Mouse (Mus musculus) kidney, adult 2 months (tissue): ENCODE data around the gene Atf7ip. TPM values are rescaled to one million over a fixed set of nuclear protein-coding genes. Genes with fewer than 3 reads are reported as not detected.

Experiments used
- DNase-seq: peaks from one replicate; pipeline ENCODE4 v3.0.0; 2021
- H3K27ac ChIP-seq: fragments of 200-500 bp; 2 replicates; pipeline ENCODE4 v1.5.1; 2012; ENCODE audit warnings: low read depth, low read length, control low read depth, inconsistent platforms; ENCODE audit not compliant: insufficient read depth
- H3K27me3 ChIP-seq: fragments of 200-500 bp; replicated peaks from 2 replicates; pipeline ENCODE4 v1.6.1; 2012; ENCODE audit warnings: mild to moderate bottlenecking, moderate library complexity, low read length, inconsistent platforms; ENCODE audit not compliant: control insufficient read depth, insufficient read depth
- H3K36me3 ChIP-seq: fragments of 200-500 bp; 2 replicates; pipeline ENCODE4 v1.6.1; 2012; ENCODE audit warnings: mild to moderate bottlenecking, moderate library complexity, low read length, inconsistent platforms; ENCODE audit not compliant: control insufficient read depth, insufficient read depth
- H3K4me1 ChIP-seq: fragments of 200-500 bp; 2 replicates; pipeline ENCODE4 v1.6.1; 2011; ENCODE audit warnings: low read length; ENCODE audit not compliant: control insufficient read depth, insufficient read depth
- H3K4me3 ChIP-seq: fragments of 200-500 bp; 2 replicates; pipeline ENCODE4 v1.5.1; 2011; ENCODE audit warnings: mild to moderate bottlenecking, low read depth, low read length, control low read depth; ENCODE audit not compliant: insufficient read depth
- CTCF ChIP-seq: fragments of 200-500 bp; conservative IDR thresholded peaks from 2 replicates; pipeline ENCODE4 v1.5.1; 2011; ENCODE audit warnings: low read depth, mild to moderate bottlenecking, control low read depth, low read length, moderate library complexity, mixed read lengths; ENCODE audit not compliant: insufficient read depth, insufficient read length
- POLR2A ChIP-seq: fragments of 200-500 bp; IDR thresholded peaks from one replicate; pipeline ENCODE4 v1.6.1; 2011; ENCODE audit warnings: low read depth, low read length, control low read depth
- WGBS: fragments of 180-500 bp; shearing (Covaris S2); methylation state at CpG from one replicate; pipeline ENCODE4 v1.1.7; 2018; 5-methylcytosine and 5-hydroxymethylcytosine counted together
- polyA plus RNA-seq: library from polyadenylated mRNA; depleted of rRNA; stranded (reverse); fragments of >200 nt; gene quantifications from 2 replicates; pipeline ENCODE4 v1.2.3, GENCODE M21; 2012

Atf7ip gene
- polyA plus RNA-seq, 1 experiment, result 13.9 TPM

DNA sequence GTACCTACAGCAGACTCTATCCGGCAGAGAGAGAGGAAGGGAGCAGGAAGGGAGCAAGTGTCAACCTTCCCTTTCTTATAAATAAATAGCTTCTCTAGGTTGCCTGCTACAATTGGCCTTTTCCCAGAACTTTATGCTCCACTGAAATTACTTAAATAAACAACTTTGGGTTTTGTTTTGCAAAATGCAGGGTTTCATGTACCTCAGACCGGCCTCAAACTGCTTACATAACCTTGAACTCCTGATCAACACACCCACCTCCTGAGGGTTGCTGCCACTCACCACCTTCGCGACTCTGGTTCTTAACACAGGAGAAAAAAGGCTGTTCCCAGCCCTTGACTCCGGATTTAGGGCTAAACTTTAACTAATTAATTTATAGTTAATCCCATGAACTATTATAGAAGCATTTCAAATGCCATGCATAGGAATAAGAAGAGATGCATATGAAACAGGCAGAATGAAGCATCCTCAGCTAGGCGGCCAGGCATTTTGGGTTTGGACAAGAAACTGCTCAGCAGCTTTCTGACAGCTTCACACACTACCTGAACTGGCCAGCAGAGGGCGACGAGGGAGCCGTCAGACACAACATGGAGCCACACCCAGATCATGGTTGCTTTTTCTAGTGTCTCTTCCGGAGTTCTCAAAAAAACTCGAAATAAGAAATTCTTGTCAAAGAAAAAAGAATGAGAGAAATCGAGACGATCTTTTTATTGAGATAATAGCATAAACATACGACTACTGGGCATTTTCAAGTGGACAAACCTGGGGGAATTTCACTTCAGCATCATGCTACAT, 38.8 kb upstream of the Atf7ip start:
- Histone ChIP-seq H3K27me3 (no peaks in the 10 kb centered on the region), H3K4me3 (no peak overlapping the region), H3K4me1 (peaks cover 36% of the 10 kb centered on the region), H3K27ac (peak overlapping the region; percentile 86), H3K36me3 (no peaks in the 10 kb centered on the region)
- no peak for TF ChIP-seq POLR2A
- TF ChIP-seq CTCF, result peak; percentile 82
- WGBS, result 33% methylated on average over 14 of the region's 14 CpGs
- DNase-seq, result peak; percentile 89

- TF ChIP-seq CTCF (no peak), POLR2A (no peak)
- no peaks in the 10 kb centered on the region for H3K27me3 ChIP-seq
- WGBS, result 53% methylated on average over 5 of the region's 5 CpGs
- H3K27ac ChIP-seq, result peak overlapping the region; percentile 86
- DNase-seq, result peak; percentile 22
- H3K36me3 ChIP-seq, result no peaks in the 10 kb centered on the region
- no peak overlapping the region for H3K4me3 ChIP-seq
- H3K4me1 ChIP-seq, result peaks cover 36% of the 10 kb centered on the region
Measured at GRCm38 (mm10) chr6:136467837-136468236, 38.1 kb upstream of the Atf7ip start.

DNA sequence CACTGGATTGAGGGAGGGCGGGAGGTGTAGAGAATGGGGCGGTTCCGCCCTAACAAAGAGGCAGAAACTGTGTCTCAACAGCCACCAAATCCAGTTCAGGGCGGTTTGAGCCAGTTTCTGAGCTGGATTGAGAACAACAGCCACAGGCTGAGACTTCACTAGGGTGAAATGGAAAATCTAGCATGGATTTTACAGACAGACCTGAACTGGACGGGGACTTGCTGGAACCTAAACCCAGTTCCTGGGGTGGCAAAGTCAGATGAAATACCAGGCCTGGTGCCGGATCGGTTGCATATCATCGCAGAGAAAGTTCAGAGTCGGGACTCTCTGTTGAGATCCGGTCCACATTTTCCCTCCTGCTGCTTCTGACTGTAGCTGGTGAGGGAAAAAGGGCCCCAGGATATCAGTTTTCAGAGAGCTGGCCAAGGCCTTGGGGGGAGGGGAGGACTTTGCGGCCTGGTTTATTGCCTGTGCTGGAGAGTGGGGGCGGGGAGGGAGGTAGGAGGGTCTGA, 37.5 kb upstream of the Atf7ip start:
- peaks cover 36% of the 10 kb centered on the region for H3K4me1 ChIP-seq
- no peaks in the 10 kb centered on the region for H3K27me3 ChIP-seq
- H3K36me3 ChIP-seq, result no peaks in the 10 kb centered on the region
- no peak for TF ChIP-seq POLR2A
- TF ChIP-seq CTCF, result no peak; the same call in 1 of the 2 replicates
- H3K27ac ChIP-seq, result peak overlapping the region; percentile 79
- no peak overlapping the region for H3K4me3 ChIP-seq
- 5% methylated on average over 12 of the region's 12 CpGs for WGBS
- peak; percentile 98 for DNase-seq

DNA sequence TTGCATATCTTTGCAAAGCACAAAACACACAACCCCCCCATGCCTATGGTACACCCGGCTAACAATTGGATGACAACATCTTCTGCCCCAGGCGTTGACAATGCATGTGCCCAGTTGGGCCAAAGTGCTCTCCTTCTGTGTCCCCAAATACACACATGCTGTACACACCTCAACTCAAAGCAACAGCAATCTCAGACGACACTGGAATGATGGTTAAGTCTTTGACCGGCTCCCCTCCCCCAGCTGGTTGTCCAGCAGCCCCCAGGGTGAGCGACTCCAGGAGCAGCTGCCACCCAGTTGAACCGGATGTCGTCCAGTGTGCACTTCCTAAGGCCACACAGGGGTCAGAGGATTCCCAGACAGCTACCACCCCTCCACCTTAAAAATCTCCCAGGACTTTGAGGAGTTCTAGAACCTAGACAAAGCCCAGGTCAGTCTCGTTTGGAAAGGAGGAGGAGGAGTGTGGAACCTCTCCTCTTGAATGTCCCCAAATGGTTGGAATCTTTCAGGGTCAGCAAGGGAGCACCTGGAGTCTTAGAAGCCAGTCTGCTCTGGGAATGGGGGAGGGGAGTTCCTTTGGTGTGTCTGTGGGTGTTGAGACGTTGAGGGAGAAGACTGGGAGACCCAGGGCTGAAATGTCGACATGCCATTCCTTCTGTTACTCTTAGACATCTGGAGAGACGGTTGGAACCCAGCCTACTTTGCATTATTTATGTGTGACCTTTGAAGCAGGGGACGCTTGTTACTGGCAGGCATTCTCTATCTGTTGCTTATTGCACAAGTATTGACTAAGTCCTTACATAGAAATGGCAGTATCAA, 36.8 kb upstream of the Atf7ip start:
- DNase-seq, result no peak
- no peak for TF ChIP-seq POLR2A
- TF ChIP-seq CTCF, result no peak
- Histone ChIP-seq H3K27ac (peak overlapping the region; percentile 79), H3K36me3 (no peaks in the 10 kb centered on the region), H3K4me3 (no peak overlapping the region), H3K27me3 (no peaks in the 10 kb centered on the region), H3K4me1 (peaks cover 35% of the 10 kb centered on the region)
- WGBS, result 31% methylated on average over 12 of the region's 12 CpGs

DNA sequence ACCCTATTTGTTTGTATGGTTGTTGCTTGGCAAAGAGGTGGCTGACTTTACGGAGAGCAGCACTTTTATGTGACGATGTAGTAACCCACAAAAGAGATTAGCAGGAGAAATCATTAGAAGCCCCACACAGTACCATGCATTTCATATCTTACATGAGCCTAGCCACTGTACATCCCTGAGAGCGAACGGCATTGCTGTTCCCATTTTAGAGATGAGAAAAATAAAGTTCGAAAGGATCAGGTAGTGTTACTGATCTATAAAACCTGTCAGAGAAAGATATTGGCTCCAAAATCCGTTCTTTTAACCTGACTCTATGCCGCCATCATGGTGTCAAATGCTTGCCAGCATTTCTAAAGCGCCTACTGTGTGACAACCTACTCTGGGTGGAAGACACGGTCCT, 36.2 kb upstream of the Atf7ip start:
- no peaks in the 10 kb centered on the region for H3K27me3 ChIP-seq
- H3K4me3 ChIP-seq, result no peak overlapping the region
- 83% methylated on average over 9 of the region's 9 CpGs for WGBS
- H3K27ac ChIP-seq, result peak overlapping the region; percentile 79
- H3K4me1 ChIP-seq, result peaks cover 29% of the 10 kb centered on the region
- TF ChIP-seq POLR2A (no peak), CTCF (no peak)
- DNase-seq, result no peak
- H3K36me3 ChIP-seq, result no peaks in the 10 kb centered on the region

DNA sequence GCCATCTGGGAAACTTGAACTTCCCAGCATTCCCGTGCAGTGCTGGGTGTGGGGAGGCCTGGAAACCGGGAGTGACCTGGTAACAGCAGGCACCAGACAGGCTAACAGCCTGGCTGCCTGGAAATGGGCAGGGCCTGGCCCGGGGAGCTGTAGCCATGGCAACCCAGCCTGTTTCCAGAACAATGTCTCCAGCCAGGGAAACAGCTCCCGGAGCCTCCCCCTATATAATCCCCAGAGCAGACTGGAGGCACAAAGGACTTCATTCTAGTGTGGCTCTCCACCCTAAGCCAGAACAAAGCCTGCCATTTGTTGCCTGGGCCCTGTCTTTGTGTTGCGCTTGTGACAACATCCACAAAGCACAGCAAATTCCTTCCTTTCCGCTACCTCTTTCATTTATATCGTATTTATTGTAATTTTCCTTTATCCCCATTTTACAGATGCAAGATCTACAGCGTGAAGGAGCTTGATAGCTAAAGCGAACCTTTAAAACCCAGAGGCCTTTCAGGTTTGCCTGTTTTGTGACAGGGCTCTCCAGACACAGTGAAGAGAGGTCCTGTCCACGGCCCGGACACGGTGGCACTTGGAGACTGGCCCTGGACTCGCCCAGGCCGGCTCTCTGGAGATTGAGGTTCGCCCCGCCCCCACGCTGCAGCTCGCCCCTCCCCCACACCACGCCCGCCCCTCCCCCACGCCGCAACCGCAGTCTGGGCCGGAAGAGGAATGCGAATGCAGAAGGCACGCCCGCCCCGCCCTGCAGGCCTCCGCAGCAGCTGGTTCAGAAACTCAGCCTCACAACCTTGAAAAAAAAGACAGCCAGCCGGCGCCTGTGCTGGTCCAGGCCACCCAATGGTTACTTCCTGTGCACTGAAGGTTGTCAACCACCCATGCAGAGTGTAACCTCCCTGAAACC, 35.4 kb upstream of the Atf7ip start:
- Histone ChIP-seq H3K4me3 (no peak overlapping the region), H3K27me3 (no peaks in the 10 kb centered on the region), H3K4me1 (peaks cover 23% of the 10 kb centered on the region), H3K36me3 (no peaks in the 10 kb centered on the region), H3K27ac (peak overlapping the region; percentile 83)
- DNase-seq, result peak; percentile 89
- WGBS, result 17% methylated on average over 31 of the region's 31 CpGs
- no peak for TF ChIP-seq POLR2A
- no peak for TF ChIP-seq CTCF
